Mouse (Mus musculus) c-Kit-positive CD71-positive TER-119-negative erythroid progenitor cells, embryonic 14.5 days (primary cell): ENCODE data around the gene Cbx1.
"Not testable (repeated sequence)": the region's sequence is repeated elsewhere in the genome, so short reads cannot be mapped to it uniquely, and the experiment has no call there.

Experiments
- DNase-seq: peaks from one replicate; pipeline ENCODE4 v3.0.0-alpha.2; 2013; ENCODE audit warnings: low read depth

The Cbx1 gene

GRCm38 (mm10) chr11:96775665-96776064 lies 13.3 kb upstream of the Cbx1 start:
- DNase-seq = no peak

- no peak for DNase-seq
Measured at GRCm38 (mm10) chr11:96776068-96776467, 12.9 kb upstream of the Cbx1 start.

- peak; percentile 98 for DNase-seq
Measured at GRCm38 (mm10) chr11:96776968-96777962, 11.7 kb upstream of the Cbx1 start, which contains the start of gene Snx11. TSS of gene Snx11 (minus strand) at chr11:96777559.

GRCm38 (mm10) chr11:96778061-96778627 lies 10.8 kb upstream of the Cbx1 start:
- DNase-seq = not testable (repeated sequence)

GRCm38 (mm10) chr11:96780306-96780705 lies 8.6 kb upstream of the Cbx1 start:
- no peak for DNase-seq

GRCm38 (mm10) chr11:96781425-96781824 lies 7.5 kb upstream of the Cbx1 start:
- no peak for DNase-seq

- peak; percentile 76 for DNase-seq
Measured at GRCm38 (mm10) chr11:96784847-96785246, 4.1 kb upstream of the Cbx1 start.

- DNase-seq = no peak
Measured at GRCm38 (mm10) chr11:96786731-96787450, 2.0 kb upstream of the Cbx1 start.

- DNase-seq = no peak
Measured at GRCm38 (mm10) chr11:96789990-96790389, 1.1 kb downstream of the Cbx1 start.

GRCm38 (mm10) chr11:96790681-96791080 lies 1.8 kb downstream of the Cbx1 start:
- no peak for DNase-seq

GRCm38 (mm10) chr11:96795491-96795890 lies 6.6 kb downstream of the Cbx1 start:
- no peak for DNase-seq

- DNase-seq = no peak
Measured at GRCm38 (mm10) chr11:96796081-96796480, 7.2 kb downstream of the Cbx1 start.

GRCm38 (mm10) chr11:96796586-96796985 lies 7.7 kb downstream of the Cbx1 start:
- DNase-seq = no peak

GRCm38 (mm10) chr11:96799511-96799910 lies 10.6 kb downstream of the Cbx1 start:
- DNase-seq = no peak

GRCm38 (mm10) chr11:96805606-96806005 lies 16.7 kb downstream of the Cbx1 start:
- no peak for DNase-seq

- DNase-seq = no peak
Measured at GRCm38 (mm10) chr11:96808066-96808465, 19.1 kb downstream of the Cbx1 start.

- no peak for DNase-seq
Measured at GRCm38 (mm10) chr11:96809562-96810235, 20.8 kb downstream of the Cbx1 start.

GRCm38 (mm10) chr11:96811188-96811587 lies 22.3 kb downstream of the Cbx1 start:
- not testable (repeated sequence) for DNase-seq

GRCm38 (mm10) chr11:96813455-96813854 lies 24.5 kb downstream of the Cbx1 start:
- DNase-seq = no peak

- no peak for DNase-seq
Measured at GRCm38 (mm10) chr11:96813920-96814319, 25.0 kb downstream of the Cbx1 start.

- no peak for DNase-seq
Measured at GRCm38 (mm10) chr11:96814443-96814842, 25.5 kb downstream of the Cbx1 start.

GRCm38 (mm10) chr11:96815895-96816294 lies 27.0 kb downstream of the Cbx1 start:
- no peak for DNase-seq
